Mouse (Mus musculus) brain, embryonic 14.5 days (tissue): Measurements from ENCODE around the gene Chia1.

Experiments used
- CTCF ChIP-seq: fragments of 200-500 bp; IDR thresholded peaks from 2 replicates; pipeline ENCODE4 v1.5.1; 2012; ENCODE audit warnings: inconsistent platforms, mild to moderate bottlenecking, moderate library complexity, borderline replicate concordance; ENCODE audit not compliant: insufficient read depth, insufficient read length; ENCODE audit errors: extremely low read depth
- POLR2A ChIP-seq: fragments of 200-500 bp; IDR thresholded peaks from 2 replicates; pipeline ENCODE4 v1.6.1; 2012; ENCODE audit warnings: mild to moderate bottlenecking, inconsistent platforms, borderline replicate concordance; ENCODE audit not compliant: poor library complexity, insufficient read depth, insufficient read length, severe bottlenecking; ENCODE audit errors: extremely low read depth

DNA sequence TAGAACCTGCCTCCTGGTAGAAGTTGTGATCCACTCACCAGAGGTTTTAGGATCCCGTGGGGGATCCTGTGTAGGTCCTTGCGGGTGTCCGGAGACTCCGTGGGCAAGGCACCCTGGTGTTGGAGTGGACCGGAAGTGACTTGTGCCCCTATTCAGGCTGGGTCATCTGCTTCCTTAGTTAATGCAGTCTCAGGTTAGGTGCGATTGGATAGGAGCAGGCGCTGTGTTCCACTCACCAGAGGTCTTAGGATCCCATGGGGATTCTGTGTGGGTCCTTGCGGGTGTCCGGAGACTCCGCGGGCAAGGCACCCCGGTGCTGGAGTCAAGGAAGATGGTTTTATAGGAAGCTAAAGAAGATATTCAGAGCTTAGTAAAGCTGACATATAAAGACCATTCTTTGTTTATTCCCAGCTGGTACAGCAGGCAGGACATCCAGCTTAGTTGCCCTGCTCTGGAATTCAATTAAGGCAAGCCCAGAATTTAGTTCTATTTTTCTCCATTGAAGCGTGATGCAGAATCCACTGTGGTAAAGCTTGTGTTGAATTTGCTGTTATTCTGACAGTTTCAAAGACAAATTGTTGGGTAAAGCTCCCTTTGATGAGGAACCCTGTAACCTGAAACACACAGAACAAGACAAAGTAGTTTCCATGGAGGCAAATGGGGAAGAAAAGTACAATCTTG lies 64.6 kb downstream of the Chia1 start:
- TF ChIP-seq POLR2A (no peak), CTCF (no peak)
